Mouse (Mus musculus) midbrain, postnatal 0 days (tissue): Measurements from ENCODE around the gene Shb. TPM values are rescaled to one million over a fixed set of nuclear protein-coding genes. Genes with fewer than 3 reads are reported as not detected.

Source experiments
- ATAC-seq: fragments of 200-750 bp; cut with Nextera tagmentation; 2 replicates; pipeline ENCODE4 v1.8.0; 2017; ENCODE audit warnings: moderate number of reproducible peaks, mild to moderate bottlenecking, moderate TSS enrichment, moderate library complexity; ENCODE audit not compliant: low FRiP score
- DNase-seq: peaks from one replicate; pipeline ENCODE4 v3.0.0-alpha.2; 2015; ENCODE audit warnings: low spot score
- H3K27ac ChIP-seq: fragments of 300-500 bp; sonication (generic); 2 replicates; pipeline ENCODE4 v1.5.1; 2014; ENCODE audit warnings: low read depth, mild to moderate bottlenecking, low read length, mixed read lengths
- H3K27me3 ChIP-seq: fragments of 300-500 bp; sonication (generic); 2 replicates; pipeline ENCODE4 v1.6.1; 2014; ENCODE audit warnings: low read length, control low read depth, mixed read lengths; ENCODE audit not compliant: insufficient read depth
- H3K36me3 ChIP-seq: fragments of 300-500 bp; sonication (generic); 2 replicates; pipeline ENCODE4 v1.6.1; 2014; ENCODE audit warnings: low read length, control low read depth, mixed read lengths; ENCODE audit not compliant: insufficient read depth
- H3K4me1 ChIP-seq: fragments of 300-500 bp; sonication (generic); 2 replicates; pipeline ENCODE4 v1.6.1; 2014; ENCODE audit warnings: mild to moderate bottlenecking, control low read depth, antibody characterized with exemption, low read length, mixed read lengths; ENCODE audit not compliant: insufficient read depth
- H3K4me2 ChIP-seq: fragments of 300-500 bp; sonication (generic); 2 replicates; pipeline ENCODE4 v1.6.1; 2014; ENCODE audit warnings: low read depth, mild to moderate bottlenecking, low read length, mixed read lengths; ENCODE audit not compliant: poor library complexity, severe bottlenecking
- H3K4me3 ChIP-seq: fragments of 300-500 bp; sonication (generic); 2 replicates; pipeline ENCODE4 v1.5.1; 2014; ENCODE audit warnings: low read depth, mild to moderate bottlenecking, low read length, moderate library complexity
- H3K9ac ChIP-seq: fragments of 300-500 bp; sonication (generic); replicated peaks from 2 replicates; pipeline ENCODE4 v1.6.1; 2014; ENCODE audit warnings: mild to moderate bottlenecking, low read length, moderate library complexity, mixed read lengths; ENCODE audit not compliant: poor library complexity, severe bottlenecking
- H3K9me3 ChIP-seq: fragments of 300-500 bp; sonication (generic); 2 replicates; pipeline ENCODE4 v1.6.1; 2016; ENCODE audit warnings: low read length, control low read depth
- CTCF ChIP-seq: IDR thresholded peaks from 2 replicates; pipeline ENCODE4 v1.5.1; 2016; ENCODE audit warnings: antibody characterized with exemption, mild to moderate bottlenecking
- WGBS: fragments of 180-500 bp; shearing (Covaris S2); extraction: QIAGEN DNeasy Blood & Tissue Kit; methylation state at CpG from one replicate; pipeline ENCODE4 v1.1.7; 2014; 5-methylcytosine and 5-hydroxymethylcytosine counted together
- polyA plus RNA-seq: library from polyadenylated mRNA; unstranded; fragments of >200 nt; fragmentation: Nextera tagmentation; extraction: Ambion mirVana; gene quantifications from 2 replicates; pipeline ENCODE4 v1.2.1, GENCODE M21; 2015
- total RNA-seq: library from RNA; depleted of rRNA; stranded (reverse); fragments of >200 nt; gene quantifications from 2 replicates; pipeline ENCODE4 v1.2.3, GENCODE M21; 2014

The Shb gene
- total and polyA plus RNA-seq, 2 experiments from 2014 or later: 5.8 to 21.9 TPM

DNA sequence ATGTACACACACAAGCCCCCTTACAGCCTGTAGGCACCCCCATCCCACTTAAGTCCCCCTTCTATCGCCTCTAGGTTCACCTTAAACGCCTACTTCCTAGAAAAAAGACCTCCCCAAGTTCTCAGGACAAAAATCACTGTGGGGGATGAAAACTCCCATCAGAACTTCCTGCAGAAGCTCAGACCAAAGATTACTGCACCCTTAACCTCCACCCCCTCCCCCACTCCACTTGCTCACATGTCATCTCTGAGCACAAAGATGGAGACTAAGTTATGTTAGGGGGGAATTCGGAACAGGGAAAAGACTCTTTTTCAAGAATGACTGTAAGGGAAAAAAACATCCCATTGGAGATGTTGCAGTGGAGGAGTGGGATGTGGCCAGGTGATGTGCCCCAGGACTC lies 6.7 kb downstream of the Shb start:
- Histone ChIP-seq H3K36me3 (no peaks in the 10 kb centered on the region), H3K27me3 (no peaks in the 10 kb centered on the region), H3K9me3 (no peaks in the 10 kb centered on the region), H3K27ac (no peak overlapping the region), H3K4me2 (no peak overlapping the region; the same call in 1 of the 2 replicates), H3K4me3 (no peak overlapping the region), H3K4me1 (peaks cover 10% of the 10 kb centered on the region; the same call in 1 of the 2 replicates), H3K9ac (no peak overlapping the region)
- DNase-seq: no peak
- ATAC-seq: no peak
- WGBS: 89% methylated on average over 3 of the region's 3 CpGs
- no peak for TF ChIP-seq CTCF

- Histone ChIP-seq H3K9me3 (no peaks in the 10 kb centered on the region), H3K36me3 (no peaks in the 10 kb centered on the region), H3K4me3 (no peak overlapping the region), H3K27ac (no peak overlapping the region), H3K27me3 (no peaks in the 10 kb centered on the region), H3K4me1 (peaks cover 10% of the 10 kb centered on the region; the same call in 1 of the 2 replicates), H3K4me2 (no peak overlapping the region), H3K9ac (no peak overlapping the region)
- DNase-seq: no peak
- TF ChIP-seq CTCF: no peak
- no peak for ATAC-seq
- 90% methylated on average over 4 of the region's 4 CpGs for WGBS
These were observed 7.7 kb downstream of the Shb start for GRCm38 (mm10) chr4:45524602-45525001.

- H3K9ac ChIP-seq: no peak overlapping the region
- no peaks in the 10 kb centered on the region for H3K36me3 ChIP-seq
- no peaks in the 10 kb centered on the region; the same call in 1 of the 2 replicates for H3K27me3 ChIP-seq
- H3K4me2 ChIP-seq: no peak overlapping the region
- no peak overlapping the region for H3K4me3 ChIP-seq
- H3K9me3 ChIP-seq: no peaks in the 10 kb centered on the region
- 86% methylated on average over 6 of the region's 6 CpGs for WGBS
- H3K27ac ChIP-seq: no peak overlapping the region
- no peak for DNase-seq
- no peak for TF ChIP-seq CTCF
- 0 out of 2 replicates have a peak, but pooled peaks cover 6% of the 10 kb centered on the region for H3K4me1 ChIP-seq
- ATAC-seq: no peak
These were observed 8.9 kb downstream of the Shb start for GRCm38 (mm10) chr4:45523360-45523759.

- no peak for TF ChIP-seq CTCF
- Histone ChIP-seq H3K4me1 (0 out of 2 replicates have a peak, but pooled peaks cover 3% of the 10 kb centered on the region), H3K4me3 (no peak overlapping the region), H3K36me3 (no peaks in the 10 kb centered on the region), H3K27me3 (no peaks in the 10 kb centered on the region; the same call in 1 of the 2 replicates), H3K9ac (no peak overlapping the region), H3K4me2 (no peak overlapping the region), H3K27ac (no peak overlapping the region), H3K9me3 (no peaks in the 10 kb centered on the region)
- no peak for DNase-seq
- ATAC-seq: no peak
These were observed 9.3 kb downstream of the Shb start for GRCm38 (mm10) chr4:45522956-45523355.

DNA sequence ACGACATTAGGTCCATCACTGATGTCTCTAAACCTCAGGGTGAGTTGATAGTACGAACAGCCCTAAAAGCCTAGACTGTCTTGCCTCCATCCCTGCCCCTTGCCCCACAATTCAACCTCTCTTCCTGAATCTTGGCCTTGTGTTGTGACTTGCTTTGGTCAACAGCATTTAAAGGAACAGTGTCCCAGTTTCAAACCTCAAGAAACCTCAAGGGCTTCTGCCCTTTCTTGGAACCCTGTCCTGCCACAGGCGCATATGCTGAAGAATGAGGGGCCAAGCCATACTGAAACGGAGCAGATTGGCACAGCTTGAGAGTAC lies 9.7 kb downstream of the Shb start:
- WGBS: 83% methylated on average over 4 of the region's 4 CpGs
- Histone ChIP-seq H3K27ac (no peak overlapping the region), H3K4me3 (no peak overlapping the region), H3K9ac (no peak overlapping the region), H3K4me2 (no peak overlapping the region), H3K27me3 (no peaks in the 10 kb centered on the region; the same call in 1 of the 2 replicates), H3K9me3 (no peaks in the 10 kb centered on the region), H3K36me3 (no peaks in the 10 kb centered on the region), H3K4me1 (no peaks in the 10 kb centered on the region)
- ATAC-seq: no peak
- no peak for DNase-seq
- no peak for TF ChIP-seq CTCF

DNA sequence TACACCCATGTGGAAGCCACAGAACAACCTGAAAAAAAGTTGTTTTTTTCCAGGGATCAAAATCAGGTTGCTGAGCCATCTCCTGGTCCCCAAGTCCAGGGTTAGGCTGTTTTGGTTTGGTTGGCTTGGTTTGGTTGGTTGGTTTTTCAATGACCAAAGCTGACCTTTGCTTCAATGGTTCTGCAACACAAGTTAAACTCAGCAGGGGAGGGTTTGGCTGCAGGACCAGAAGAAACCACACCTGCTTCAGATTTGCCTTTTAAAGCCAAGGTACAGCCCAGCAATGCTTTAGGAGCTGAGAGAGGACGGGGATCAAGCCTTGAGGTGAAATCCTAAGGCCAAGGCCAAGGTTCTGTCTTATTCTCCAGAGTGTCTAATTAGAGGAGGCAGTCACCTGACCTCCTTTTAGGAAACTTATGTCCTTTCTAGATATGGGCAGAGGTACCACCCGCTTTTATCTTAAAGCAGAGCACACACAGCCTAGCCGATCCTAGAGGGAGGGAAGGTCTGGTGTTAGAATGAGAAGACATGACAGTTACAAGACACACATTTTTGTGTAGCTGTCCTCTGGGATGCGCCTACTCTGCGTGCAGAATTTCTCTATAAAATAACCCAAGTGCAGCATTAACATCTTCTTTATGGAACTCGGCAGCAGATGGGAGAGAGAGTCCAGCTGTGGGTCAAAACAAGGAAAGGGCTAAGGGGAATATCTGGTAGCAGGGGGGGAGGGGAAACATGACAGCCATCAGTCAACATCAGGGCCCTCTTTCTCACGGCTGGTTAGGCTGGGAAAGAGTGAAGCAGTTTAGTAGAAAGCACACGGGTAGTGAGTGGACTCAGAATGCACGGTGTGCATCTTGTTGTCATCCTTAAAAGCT lies 10.3 kb downstream of the Shb start:
- Histone ChIP-seq H3K27me3 (no peaks in the 10 kb centered on the region; the same call in 1 of the 2 replicates), H3K27ac (no peak overlapping the region), H3K9me3 (no peaks in the 10 kb centered on the region), H3K4me3 (no peak overlapping the region), H3K4me1 (no peaks in the 10 kb centered on the region), H3K4me2 (no peak overlapping the region), H3K9ac (no peak overlapping the region), H3K36me3 (no peaks in the 10 kb centered on the region)
- ATAC-seq (no peak), DNase-seq (no peak)
- 61% methylated on average over 9 of the region's 9 CpGs for WGBS
- no peak for TF ChIP-seq CTCF
